ENCODE assay signal across 8 mouse cellular contexts in genomic region chr5:137045402-137046323, GRCm38 (mm10). TPM values are rescaled to one million over a fixed set of nuclear protein-coding genes. Genes with fewer than 3 reads are reported as not detected.
A peak's percentile ranks its signal among the peaks of the same experiment; 100 is the strongest.
DNase-seq lines count a peak whose midpoint lies in the region; ATAC-seq lines count a peak whose summit lies in the region.

Ap1s1 (minus strand) TSS chr5:137046135.

- no peaks in the 10 kb centered on the region for H3K27me3 ChIP-seq in intestine, embryonic 14.5 days (replicated peaks; ENCODE audit: control insufficient read depth, insufficient read depth, low read length)

- H3K4me2 ChIP-seq in intestine, embryonic 14.5 days (ENCODE audit: low read length) = peak within 1 kb of the TSS; percentile 88

- under 1% methylated on average over 46 of the region's 48 CpGs for WGBS in intestine, embryonic 14.5 days

- H3K9me3 ChIP-seq in intestine, embryonic 14.5 days (ENCODE audit: control insufficient read depth, low read length) = no peaks in the 10 kb centered on the region

- peak; percentile 96 to 97 for DNase-seq in adrenal gland, adult 18-20 months (ENCODE audit: low spot score in 2 of 2)
- DNase-seq in embryo, embryonic 11 days = peak; percentile 100
- DNase-seq in gastrocnemius, postnatal 25 days = peak; percentile 94
- peak; percentile 98 for DNase-seq in intestine, embryonic 14.5 days (ENCODE audit: low spot score)
- DNase-seq in left cerebral cortex, postnatal 14 days (ENCODE audit: low spot score in 2 of 2) = peak; percentile 98
- peak; percentile 99 for DNase-seq in mesoderm, embryonic 11.5 days (ENCODE audit: low read depth, low spot score)
- DNase-seq in right cerebral cortex, postnatal 36 days (ENCODE audit: low spot score in 2 of 2) = peak; percentile 97 to 98
- peak; percentile 100 for DNase-seq in yolk sac, embryonic 10.5 days (ENCODE audit: low spot score)

- peak within 1 kb of the TSS; percentile 71 for H3K9ac ChIP-seq in intestine, embryonic 14.5 days (ENCODE audit: low read length)

- peak within 1 kb of the TSS; percentile 38; the same call in 1 of the 2 replicates for H3K27ac ChIP-seq in intestine, embryonic 14.5 days (ENCODE audit: low read depth)

- peak within 1 kb of the TSS; percentile 76 for H3K4me3 ChIP-seq in intestine, embryonic 14.5 days (ENCODE audit: low read depth, low read length)

- H3K36me3 ChIP-seq in intestine, embryonic 14.5 days (ENCODE audit: control insufficient read depth, insufficient read depth, low read length) = peaks cover 21% of the 10 kb centered on the region

- H3K4me1 ChIP-seq in intestine, embryonic 14.5 days (replicated peaks; ENCODE audit: control insufficient read depth, insufficient read depth, low read length) = peaks cover 10% of the 10 kb centered on the region

- intact Hi-C loops in left cerebral cortex, postnatal 14 days (cut with DNase I) = no loop called here

- peak; percentile 94 for ATAC-seq in intestine, embryonic 14.5 days (replicated peaks; ENCODE audit: low FRiP score, low TSS enrichment, low read depth)

RNA-seq across cellular contexts. Expression of gene Ap1s1, which starts in this region (rescaled TPM):
- total RNA-seq in adrenal gland, adult 18-20 months (2021) = 10 to 100 TPM; 90.6 to 96.8 TPM
- 10 to 100 TPM; 13.5 to 23.4 TPM for total RNA-seq in gastrocnemius, postnatal 25 days (2021)
- 188 and 189 TPM in 2 replicates for polyA plus RNA-seq in intestine, embryonic 14.5 days (2014; fragmentation: Nextera tagmentation; extraction: Ambion mirVana)
- 100 to 1,000 TPM; 235 to 257 TPM for total RNA-seq in left cerebral cortex, postnatal 14 days (2021)

Comparison
In these comparisons a context has a peak if more than half of its experiments do, and no peak if none do; other contexts are left out.
1. Peak in every context shown above with its lines: DNase-seq, ATAC-seq, H3K4me3 ChIP-seq and H3K27ac ChIP-seq.